Mouse (Mus musculus) megakaryocyte progenitor cell, adult 5-6 weeks (primary cell): ENCODE results near the gene Dlg4. TPM values are rescaled to one million over a fixed set of nuclear protein-coding genes. Genes with fewer than 3 reads are reported as not detected.
"Not testable (repeated sequence)": the region's sequence is repeated elsewhere in the genome, so short reads cannot be mapped to it uniquely, and the experiment has no call there.

Source experiments
- ATAC-seq: replicated peaks from 2 replicates; pipeline ENCODE4 v1.8.0; 2016; ENCODE audit warnings: mild to moderate bottlenecking, moderate TSS enrichment, inconsistent platforms; ENCODE audit not compliant: poor library complexity
- total RNA-seq, 2 experiments: library from RNA; stranded (forward) in 1 of 2; stranded (reverse) in 1 of 2; fragments of 157-497, 149-512 nt in 1 of 2; fragments of 200-1000 nt in 1 of 2; gene quantifications; 2 replicates each; pipeline versions ENCODE4 v1.2.3 to v1.2.4; 2015 to 2017

Dlg4 gene
- total RNA-seq, 2 experiments from 2014 or later = 4.1 to 6.7 TPM

- ATAC-seq = no peak; the same call in 1 of the 2 replicates
These were observed 20.3 kb upstream of the Dlg4 start for GRCm38 (mm10) chr11:69996161-69997061.

- ATAC-seq = peak; percentile 36
These were observed 19.7 kb upstream of the Dlg4 start for GRCm38 (mm10) chr11:69997070-69997509.

GRCm38 (mm10) chr11:69998567-69999491 is 17.9 kb upstream of the Dlg4 start:
- no peak for ATAC-seq

- ATAC-seq = no peak
These were observed 17.1 kb upstream of the Dlg4 start for GRCm38 (mm10) chr11:69999666-70000065.

- ATAC-seq = peak; percentile 44
These were observed 16.3 kb upstream of the Dlg4 start, which contains the start of gene Dvl2 for GRCm38 (mm10) chr11:70000396-70000898. Gene Dvl2 (plus strand): TSS chr11:70000595.

GRCm38 (mm10) chr11:70001159-70001558 is 15.6 kb upstream of the Dlg4 start:
- no peak for ATAC-seq

- ATAC-seq = peak; percentile 59
These were observed 14.9 kb upstream of the Dlg4 start for GRCm38 (mm10) chr11:70001865-70002264.

- no peak for ATAC-seq
These were observed 14.3 kb upstream of the Dlg4 start for GRCm38 (mm10) chr11:70002471-70002870.

- peak; percentile 56 for ATAC-seq
These were observed 11.2 kb upstream of the Dlg4 start for GRCm38 (mm10) chr11:70005521-70005920.

- ATAC-seq = no peak
These were observed 6.7 kb upstream of the Dlg4 start for GRCm38 (mm10) chr11:70010033-70010432.

GRCm38 (mm10) chr11:70010548-70010947 is 6.2 kb upstream of the Dlg4 start:
- no peak for ATAC-seq

GRCm38 (mm10) chr11:70010961-70011360 is 5.8 kb upstream of the Dlg4 start:
- no peak for ATAC-seq

GRCm38 (mm10) chr11:70012931-70013330 is 3.8 kb upstream of the Dlg4 start:
- ATAC-seq = no peak

GRCm38 (mm10) chr11:70013408-70013807 is 3.3 kb upstream of the Dlg4 start:
- ATAC-seq = no peak

GRCm38 (mm10) chr11:70014051-70014450 is 2.7 kb upstream of the Dlg4 start:
- no peak for ATAC-seq

- peak; percentile 93 for ATAC-seq
These were observed 1.7 kb upstream of the Dlg4 start, which contains the start of gene Acadvl for GRCm38 (mm10) chr11:70014880-70015558. Gene Acadvl (minus strand): TSS chr11:70015411.

- no peak for ATAC-seq
These were observed 1.1 kb upstream of the Dlg4 start for GRCm38 (mm10) chr11:70015677-70016076.

- ATAC-seq = not testable (repeated sequence)
These were observed 565 bp upstream of the Dlg4 start for GRCm38 (mm10) chr11:70016177-70016576.

GRCm38 (mm10) chr11:70017199-70017767 is 541 bp downstream of the Dlg4 start:
- no peak for ATAC-seq
